Mouse (Mus musculus) forebrain, embryonic 13.5 days (tissue): ENCODE results near the gene Galnt6. TPM values are rescaled to one million over a fixed set of nuclear protein-coding genes. Genes with fewer than 3 reads are reported as not detected.

Experiments
- ATAC-seq: fragments of 200-750 bp; cut with Nextera tagmentation; 2 replicates; pipeline ENCODE4 v1.8.0; 2017
- H3K27ac ChIP-seq: fragments of 300-500 bp; sonication (generic); 2 replicates; pipeline ENCODE4 v1.5.1; 2015; ENCODE audit warnings: inconsistent platforms, mild to moderate bottlenecking, moderate library complexity
- H3K27me3 ChIP-seq: fragments of 300-500 bp; sonication (generic); 2 replicates; pipeline ENCODE4 v1.6.1; 2015; ENCODE audit warnings: mild to moderate bottlenecking, inconsistent platforms
- H3K36me3 ChIP-seq: fragments of 300-500 bp; sonication (generic); 2 replicates; pipeline ENCODE4 v1.6.1; 2015; ENCODE audit warnings: mild to moderate bottlenecking, inconsistent platforms; ENCODE audit not compliant: poor library complexity, severe bottlenecking
- H3K4me1 ChIP-seq: fragments of 300-500 bp; sonication (generic); 2 replicates; pipeline ENCODE4 v1.6.1; 2015; ENCODE audit warnings: inconsistent platforms
- H3K4me2 ChIP-seq: fragments of 300-500 bp; sonication (generic); 2 replicates; pipeline ENCODE4 v1.6.1; 2015; ENCODE audit warnings: inconsistent platforms, mild to moderate bottlenecking, moderate library complexity
- H3K4me3 ChIP-seq: fragments of 300-500 bp; sonication (generic); 2 replicates; pipeline ENCODE4 v1.5.1; 2015; ENCODE audit warnings: mild to moderate bottlenecking, inconsistent platforms
- H3K9ac ChIP-seq: fragments of 300-500 bp; sonication (generic); 2 replicates; pipeline ENCODE4 v1.6.1; 2015; ENCODE audit warnings: mild to moderate bottlenecking, inconsistent platforms
- H3K9me3 ChIP-seq: fragments of 300-500 bp; sonication (generic); replicated peaks from 2 replicates; pipeline ENCODE4 v1.6.1; 2016; ENCODE audit warnings: inconsistent platforms
- WGBS: fragments of 180-500 bp; shearing (Covaris S2); methylation state at CpG from one replicate; pipeline ENCODE4 v1.1.7; 2015; 5-methylcytosine and 5-hydroxymethylcytosine counted together
- polyA plus RNA-seq: library from polyadenylated mRNA; unstranded; fragments of >200 nt; fragmentation: Nextera tagmentation; extraction: Ambion mirVana; gene quantifications from 2 replicates; pipeline ENCODE4 v1.2.1, GENCODE M21; 2015

The Galnt6 gene
- polyA plus RNA-seq, 1 experiment from 2014 or later, result 0.06 TPM

DNA sequence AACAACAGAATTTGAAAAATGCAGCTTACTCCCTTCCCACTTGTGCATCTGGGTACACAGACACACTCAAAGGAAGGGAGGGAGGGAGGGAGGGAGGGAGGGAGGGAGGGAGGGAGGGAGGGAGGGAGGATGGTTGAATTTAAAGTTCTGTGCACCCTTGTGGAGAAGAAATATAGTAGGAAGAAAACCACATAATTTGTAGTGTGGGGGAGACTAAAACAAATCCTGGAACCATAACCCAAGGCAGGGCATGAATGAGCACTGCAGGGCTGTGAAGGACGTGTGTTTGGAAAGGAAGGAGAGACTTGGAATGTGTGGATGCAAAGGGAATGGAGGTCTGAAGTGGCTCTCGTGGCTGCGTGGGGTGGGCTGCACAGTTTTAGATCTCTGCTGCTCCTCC is 53.7 kb downstream of the Galnt6 start:
- no peak for ATAC-seq
- no peak overlapping the region for H3K4me3 ChIP-seq
- H3K36me3 ChIP-seq, result no peaks in the 10 kb centered on the region
- H3K27me3 ChIP-seq, result no peaks in the 10 kb centered on the region
- no peak overlapping the region for H3K9ac ChIP-seq
- H3K4me2 ChIP-seq, result no peak overlapping the region
- WGBS, result 61% methylated on average over 3 of the region's 3 CpGs
- no peak overlapping the region for H3K27ac ChIP-seq
- H3K4me1 ChIP-seq, result no peaks in the 10 kb centered on the region
- no peaks in the 10 kb centered on the region for H3K9me3 ChIP-seq

DNA sequence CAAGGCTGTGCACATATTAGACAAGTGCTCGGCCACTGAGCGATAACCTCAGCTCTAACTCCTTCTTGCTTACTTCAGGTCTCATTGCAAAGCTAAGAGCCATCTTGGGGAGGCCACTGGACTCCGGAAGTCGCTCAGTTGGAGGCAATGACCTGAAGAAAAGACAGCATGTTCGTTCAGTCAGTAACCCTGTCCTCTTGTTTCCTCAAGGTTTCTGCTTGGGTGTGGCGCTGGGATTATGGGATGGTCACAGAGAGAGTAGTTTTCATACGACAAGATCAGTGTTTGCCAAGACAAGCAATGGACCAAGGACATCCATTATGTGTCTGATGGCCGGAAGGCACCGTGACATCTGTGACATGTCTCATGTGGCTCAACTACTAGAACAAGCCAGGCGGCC is 54.6 kb downstream of the Galnt6 start:
- WGBS, result 89% methylated on average over 10 of the region's 10 CpGs
- ATAC-seq, result no peak
- no peaks in the 10 kb centered on the region for H3K9me3 ChIP-seq
- no peak overlapping the region for H3K9ac ChIP-seq
- H3K27ac ChIP-seq, result no peak overlapping the region
- H3K27me3 ChIP-seq, result no peaks in the 10 kb centered on the region
- no peaks in the 10 kb centered on the region for H3K4me1 ChIP-seq
- H3K4me3 ChIP-seq, result no peak overlapping the region
- H3K4me2 ChIP-seq, result no peak overlapping the region
- no peaks in the 10 kb centered on the region for H3K36me3 ChIP-seq

DNA sequence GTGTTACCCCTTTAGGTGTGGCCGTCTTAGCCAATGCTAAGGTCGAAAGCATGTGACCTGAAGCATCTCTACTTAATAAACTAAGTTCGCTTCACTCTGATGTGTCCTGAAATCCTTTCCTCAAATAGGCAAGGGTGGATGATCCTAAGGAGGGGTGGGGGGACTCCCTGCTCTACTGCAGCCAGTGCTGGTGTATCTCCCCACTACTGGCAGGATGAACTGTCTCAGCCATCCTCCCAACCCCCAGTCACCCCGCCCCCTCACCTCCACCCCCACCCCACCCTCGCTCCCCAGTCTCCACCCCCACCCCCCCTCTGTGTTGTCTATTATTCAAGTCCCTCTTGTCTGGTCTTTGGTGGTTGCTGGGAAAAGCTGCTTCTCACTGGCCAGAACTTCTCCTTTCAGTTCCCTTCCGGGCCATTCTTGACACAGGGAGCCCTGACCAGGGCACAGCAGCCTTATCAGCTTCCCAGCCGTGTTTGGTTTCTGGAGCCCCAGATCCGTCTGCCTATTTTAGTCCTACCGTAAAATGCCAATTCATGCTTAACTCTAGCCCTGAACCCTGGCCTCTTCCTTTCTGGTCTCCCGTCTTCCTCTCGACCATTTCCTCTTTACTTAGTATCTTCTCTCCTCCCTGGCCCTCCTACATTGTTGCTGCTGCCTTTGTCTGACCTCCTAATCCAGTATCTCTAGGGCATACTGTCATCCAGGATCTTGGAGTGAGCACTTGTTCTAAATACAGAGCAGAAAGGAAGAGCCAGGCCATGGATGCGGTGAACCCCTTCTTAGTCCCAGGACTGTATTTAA is 55.4 kb downstream of the Galnt6 start:
- WGBS, result 43% methylated on average over 11 of the region's 12 CpGs
- Histone ChIP-seq H3K27me3 (no peaks in the 10 kb centered on the region), H3K27ac (no peak overlapping the region), H3K4me2 (no peak overlapping the region), H3K4me1 (no peaks in the 10 kb centered on the region), H3K9me3 (no peaks in the 10 kb centered on the region), H3K4me3 (no peak overlapping the region), H3K9ac (no peak overlapping the region), H3K36me3 (no peaks in the 10 kb centered on the region)
- ATAC-seq, result no peak

DNA sequence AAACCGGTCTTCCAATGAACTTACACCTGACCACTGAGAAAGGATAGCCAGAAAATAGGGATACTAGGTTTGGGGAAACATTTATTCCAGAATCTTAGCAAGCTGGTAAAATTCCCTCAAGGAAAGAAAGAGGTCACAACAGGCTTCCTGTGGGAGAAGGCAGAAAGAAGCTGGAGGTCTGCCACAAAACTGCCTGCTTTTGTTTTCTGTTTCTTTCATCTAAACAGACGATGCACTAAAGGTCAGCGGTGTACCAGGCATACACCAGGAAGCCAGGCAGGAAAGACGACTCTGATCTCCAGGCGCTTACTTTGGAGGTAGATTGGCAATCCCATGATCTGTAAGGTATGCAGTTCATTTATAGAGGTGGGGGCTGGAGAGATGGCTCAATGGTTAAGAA is 58.3 kb downstream of the Galnt6 start:
- H3K36me3 ChIP-seq, result no peaks in the 10 kb centered on the region
- H3K9ac ChIP-seq, result no peak overlapping the region
- H3K27ac ChIP-seq, result no peak overlapping the region
- no peaks in the 10 kb centered on the region for H3K27me3 ChIP-seq
- H3K9me3 ChIP-seq, result no peaks in the 10 kb centered on the region
- H3K4me1 ChIP-seq, result no peaks in the 10 kb centered on the region
- no peak overlapping the region for H3K4me3 ChIP-seq
- no peak for ATAC-seq
- H3K4me2 ChIP-seq, result no peak overlapping the region
- WGBS, result 66% methylated on average over 5 of the region's 5 CpGs

DNA sequence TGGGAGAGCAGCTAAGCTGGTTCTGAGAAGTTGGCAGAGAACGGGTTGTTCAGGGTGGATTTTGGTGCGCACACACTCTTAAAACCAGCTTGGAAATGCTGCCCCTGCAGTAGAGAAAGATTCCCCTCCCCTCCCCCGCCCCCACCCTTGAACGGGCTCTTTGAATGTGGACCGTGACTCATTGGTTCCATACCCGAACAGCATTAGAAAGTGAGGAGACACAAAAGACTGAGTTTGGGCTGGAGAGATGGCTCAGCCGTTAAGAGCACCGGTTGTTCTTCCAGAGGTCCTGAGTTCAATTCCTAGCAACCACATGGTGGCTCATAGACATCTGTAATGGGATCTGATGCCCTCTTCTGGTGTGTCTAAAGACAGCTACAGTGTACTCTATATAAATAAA is 59.2 kb downstream of the Galnt6 start:
- Histone ChIP-seq H3K4me2 (no peak overlapping the region), H3K27ac (no peak overlapping the region), H3K9ac (no peak overlapping the region), H3K4me3 (no peak overlapping the region), H3K9me3 (no peaks in the 10 kb centered on the region), H3K4me1 (no peaks in the 10 kb centered on the region), H3K36me3 (no peaks in the 10 kb centered on the region), H3K27me3 (no peaks in the 10 kb centered on the region)
- 87% methylated on average over 8 of the region's 8 CpGs for WGBS
- no peak for ATAC-seq

DNA sequence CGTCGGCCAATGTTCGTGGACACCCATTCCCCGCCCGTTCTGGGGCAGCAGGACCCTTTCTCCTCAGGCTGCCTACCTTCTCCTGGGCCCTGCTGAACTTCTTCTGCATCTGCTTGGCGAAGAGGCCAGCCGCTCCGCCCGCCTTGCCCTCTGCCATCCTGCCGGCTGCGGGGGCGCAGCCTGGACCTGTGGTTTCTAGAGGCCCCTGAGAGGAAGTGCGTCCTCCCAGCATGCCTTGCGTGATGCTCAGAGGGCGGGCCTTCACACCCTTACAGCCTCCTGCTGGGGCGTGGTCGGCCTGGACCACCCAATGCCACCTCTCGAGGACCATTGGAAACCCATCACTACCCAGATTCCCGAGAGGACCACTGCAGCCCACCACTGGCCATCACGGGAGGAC is 59.8 kb downstream of the Galnt6 start, which contains the start of gene Bin2:
TSS of gene Bin2 (minus strand) at position 217 of the 400 bp plus-strand sequence.
- Histone ChIP-seq H3K27ac (no peak within 1 kb of the TSS), H3K9ac (no peak within 1 kb of the TSS), H3K4me1 (no peaks in the 10 kb centered on the region), H3K27me3 (no peaks in the 10 kb centered on the region), H3K4me2 (no peak within 1 kb of the TSS), H3K36me3 (no peaks in the 10 kb centered on the region), H3K9me3 (no peaks in the 10 kb centered on the region), H3K4me3 (no peak within 1 kb of the TSS)
- no peak for ATAC-seq
- WGBS, result 94% methylated on average over 20 of the region's 20 CpGs

DNA sequence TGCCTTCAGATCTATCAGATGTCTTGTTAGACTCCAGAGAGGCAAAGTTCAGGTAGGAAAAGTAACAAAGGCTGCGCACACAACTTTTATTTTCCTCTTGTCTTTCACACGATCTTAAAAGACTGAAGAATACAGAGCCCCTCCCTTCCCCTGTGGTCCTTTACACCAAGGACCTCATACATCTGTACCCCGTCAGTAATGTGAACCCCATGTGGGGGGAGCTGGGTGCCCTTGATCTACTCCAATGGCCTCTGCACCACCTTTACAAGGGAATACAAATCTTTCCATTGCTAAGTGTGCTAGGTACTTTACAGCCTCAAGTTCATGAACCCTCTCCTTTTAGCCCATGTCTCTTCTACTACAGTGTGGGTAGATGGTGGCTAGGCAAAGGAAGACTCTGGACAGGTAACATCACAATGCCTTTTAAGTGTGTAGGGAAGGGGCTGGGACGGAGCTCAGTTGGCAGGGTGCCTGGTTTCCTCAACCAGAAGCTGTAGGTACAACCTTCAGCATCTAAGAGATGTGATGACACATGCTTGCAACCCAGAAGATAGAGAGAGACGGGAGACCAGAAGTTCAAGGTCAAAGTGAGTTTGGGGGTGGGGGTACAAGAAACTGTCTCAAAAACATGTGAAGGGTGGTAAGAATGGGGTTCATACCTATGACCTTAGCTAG is 61.2 kb downstream of the Galnt6 start:
- no peak overlapping the region for H3K27ac ChIP-seq
- no peaks in the 10 kb centered on the region for H3K9me3 ChIP-seq
- ATAC-seq, result no peak
- H3K4me3 ChIP-seq, result no peak overlapping the region
- H3K4me2 ChIP-seq, result no peak overlapping the region
- no peaks in the 10 kb centered on the region for H3K36me3 ChIP-seq
- 85% methylated on average over 5 of the region's 5 CpGs for WGBS
- H3K9ac ChIP-seq, result no peak overlapping the region
- H3K27me3 ChIP-seq, result no peaks in the 10 kb centered on the region
- no peaks in the 10 kb centered on the region for H3K4me1 ChIP-seq

DNA sequence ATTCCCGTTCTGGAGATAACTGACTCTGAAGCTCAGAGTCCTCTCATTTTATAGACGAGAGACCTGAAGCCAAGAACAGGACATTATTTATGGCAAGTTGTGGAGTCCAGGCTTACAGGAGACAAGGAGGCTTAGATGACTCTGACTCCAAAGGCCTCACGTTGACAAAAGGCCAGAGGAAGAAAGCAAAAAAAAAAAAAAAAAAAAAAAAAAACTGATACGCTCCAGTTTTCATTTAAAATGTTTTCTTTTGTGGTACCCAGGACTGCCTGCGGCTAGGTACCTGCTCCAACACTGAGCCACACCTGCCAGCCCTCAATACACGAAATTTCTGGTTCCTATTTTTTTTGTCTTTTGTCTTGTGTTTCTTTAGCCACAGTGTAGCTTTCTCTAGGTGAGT is 61.8 kb downstream of the Galnt6 start:
- ATAC-seq, result no peak
- 68% methylated on average over 6 of the region's 6 CpGs for WGBS
- no peak overlapping the region for H3K27ac ChIP-seq
- no peaks in the 10 kb centered on the region for H3K4me1 ChIP-seq
- H3K4me3 ChIP-seq, result no peak overlapping the region
- H3K9ac ChIP-seq, result no peak overlapping the region
- H3K4me2 ChIP-seq, result no peak overlapping the region
- H3K27me3 ChIP-seq, result no peaks in the 10 kb centered on the region
- H3K36me3 ChIP-seq, result no peaks in the 10 kb centered on the region
- no peaks in the 10 kb centered on the region for H3K9me3 ChIP-seq

DNA sequence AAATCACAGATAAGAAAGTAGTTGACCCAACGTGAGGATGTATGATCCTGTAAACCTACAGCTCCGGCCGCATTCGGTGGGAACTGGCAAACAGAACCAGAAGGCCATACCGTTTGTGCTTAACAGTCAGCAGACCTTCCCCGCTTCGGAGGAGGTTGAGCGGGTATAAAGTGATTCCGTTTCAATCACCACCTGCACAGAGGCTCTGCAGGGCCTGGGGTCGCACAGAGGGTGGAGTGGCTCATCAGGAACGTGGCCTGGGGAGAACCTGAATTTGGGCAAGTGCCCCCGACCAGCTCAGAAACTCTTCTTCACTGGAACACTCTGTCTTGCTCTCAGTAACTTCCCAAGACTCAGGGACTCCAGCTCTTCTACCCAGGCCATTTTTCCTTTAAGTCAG is 62.3 kb downstream of the Galnt6 start:
- no peaks in the 10 kb centered on the region for H3K36me3 ChIP-seq
- no peak overlapping the region for H3K9ac ChIP-seq
- no peaks in the 10 kb centered on the region for H3K4me1 ChIP-seq
- no peaks in the 10 kb centered on the region for H3K9me3 ChIP-seq
- no peak for ATAC-seq
- H3K4me3 ChIP-seq, result no peak overlapping the region
- H3K27ac ChIP-seq, result no peak overlapping the region
- no peak overlapping the region for H3K4me2 ChIP-seq
- H3K27me3 ChIP-seq, result no peaks in the 10 kb centered on the region
- WGBS, result 42% methylated on average over 12 of the region's 12 CpGs

DNA sequence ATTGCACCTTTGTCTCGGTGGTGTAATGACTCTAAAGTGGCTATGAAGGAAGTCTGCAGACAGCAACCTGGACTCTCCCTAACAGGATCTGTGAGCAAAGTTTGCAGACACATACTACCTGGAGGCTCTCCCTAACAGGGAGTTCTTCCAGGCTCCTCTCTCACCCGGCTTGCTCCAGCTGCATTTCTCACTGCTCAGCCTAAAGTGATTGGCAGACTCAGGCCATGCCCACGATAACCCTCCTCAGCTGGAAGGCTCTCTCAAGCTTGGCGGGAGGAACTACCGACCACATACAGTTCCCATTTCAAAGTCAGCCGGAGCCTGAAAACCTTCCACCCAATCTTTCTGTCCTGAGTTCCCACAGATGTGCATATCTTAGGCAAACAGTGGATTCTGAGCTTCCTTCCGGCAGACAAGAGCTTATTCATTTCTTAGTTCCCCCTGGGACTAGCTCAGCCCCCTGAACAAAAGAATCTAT is 62.9 kb downstream of the Galnt6 start:
- Histone ChIP-seq H3K4me3 (no peak overlapping the region), H3K9ac (no peak overlapping the region), H3K9me3 (no peaks in the 10 kb centered on the region), H3K27me3 (no peaks in the 10 kb centered on the region), H3K4me2 (no peak overlapping the region), H3K36me3 (no peaks in the 10 kb centered on the region), H3K4me1 (no peaks in the 10 kb centered on the region), H3K27ac (no peak overlapping the region)
- 10% methylated on average over 7 of the region's 7 CpGs for WGBS
- ATAC-seq, result no peak

DNA sequence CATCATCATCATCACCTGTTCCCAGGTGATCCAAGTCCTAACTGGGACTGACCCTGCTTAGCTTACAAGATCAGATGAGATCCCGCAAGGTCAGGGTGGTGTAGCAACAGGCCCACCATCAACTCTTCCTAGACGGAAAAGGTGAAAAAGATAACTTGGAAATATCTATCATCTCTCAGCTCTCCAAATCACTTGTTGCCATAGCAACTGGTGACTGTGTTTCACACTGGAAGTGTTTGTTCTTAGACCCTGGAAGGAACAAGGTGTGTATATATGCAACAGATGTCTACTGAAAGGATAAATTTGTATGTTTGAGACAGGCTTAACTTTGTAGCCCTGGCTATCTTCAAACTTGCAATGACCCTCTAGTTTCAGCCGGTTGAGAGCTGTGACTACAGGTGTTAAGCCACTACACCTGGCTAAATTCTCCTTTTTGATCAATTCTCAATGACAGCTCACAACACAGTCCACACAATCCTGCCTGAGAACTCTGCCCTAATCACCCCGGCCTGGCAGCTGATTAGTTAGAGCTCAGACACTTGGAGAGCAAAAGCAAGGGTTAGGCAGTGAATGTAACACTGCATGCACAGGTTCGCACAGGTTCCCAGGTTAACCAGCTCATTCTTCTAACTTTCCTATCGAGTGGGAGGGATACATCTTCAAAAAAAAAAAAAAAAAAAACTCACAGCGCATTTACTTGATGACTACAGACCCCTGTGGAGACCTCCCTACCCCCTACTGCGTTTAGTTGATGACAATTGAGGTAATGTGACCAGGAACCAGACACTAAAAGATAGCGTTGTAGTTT is 63.6 kb downstream of the Galnt6 start:
- Histone ChIP-seq H3K36me3 (no peaks in the 10 kb centered on the region), H3K27me3 (no peaks in the 10 kb centered on the region), H3K27ac (no peak overlapping the region), H3K9ac (no peak overlapping the region), H3K9me3 (no peaks in the 10 kb centered on the region), H3K4me2 (no peak overlapping the region), H3K4me3 (no peak overlapping the region), H3K4me1 (no peaks in the 10 kb centered on the region)
- WGBS, result 42% methylated on average over 9 of the region's 9 CpGs
- no peak for ATAC-seq

DNA sequence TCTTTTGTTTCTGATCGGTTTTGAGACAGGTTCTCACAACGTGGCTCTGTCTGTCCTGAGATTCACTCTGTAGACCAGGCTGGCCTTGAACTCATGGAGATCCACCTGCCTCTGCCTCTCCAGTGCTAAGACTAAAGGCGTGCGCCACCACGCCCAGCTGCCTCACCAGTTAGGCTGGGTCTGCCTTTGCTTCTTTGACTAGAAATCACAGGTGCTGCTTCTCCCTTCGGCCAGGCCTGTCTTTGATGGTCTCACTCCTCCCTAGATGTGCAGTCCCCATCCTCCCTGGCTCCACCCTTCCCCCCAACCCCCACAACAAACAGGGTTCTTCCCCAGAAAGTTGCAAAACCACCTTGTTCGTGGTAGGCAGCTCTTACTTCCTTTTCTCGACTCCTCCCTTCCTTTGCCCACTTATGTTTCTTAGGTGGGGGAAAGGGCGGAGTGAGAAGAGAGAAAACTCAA is 64.3 kb downstream of the Galnt6 start:
- no peak overlapping the region for H3K27ac ChIP-seq

More for the DNA sequence above, 64.3 kb downstream of the Galnt6 start:
- ATAC-seq, result no peak
- 83% methylated on average over 9 of the region's 9 CpGs for WGBS
- H3K9ac ChIP-seq, result no peak overlapping the region
- H3K4me3 ChIP-seq, result no peak overlapping the region
- H3K9me3 ChIP-seq, result no peaks in the 10 kb centered on the region
- no peaks in the 10 kb centered on the region for H3K4me1 ChIP-seq
- no peaks in the 10 kb centered on the region for H3K36me3 ChIP-seq
- no peak overlapping the region for H3K4me2 ChIP-seq
- no peaks in the 10 kb centered on the region for H3K27me3 ChIP-seq
